Mouse (Mus musculus) regulatory T cell (primary cell): ENCODE results near the gene Ttc24.

Experiments used
- in situ Hi-C: fragments of 300-600 bp; cut with MboI, MseI; formaldehyde crosslinking; loops from one replicate; pipeline ENCODE4 v1.15.1; 2025; ENCODE audit warnings: high pct_unique_total_duplicates

The Ttc24 gene

DNA sequence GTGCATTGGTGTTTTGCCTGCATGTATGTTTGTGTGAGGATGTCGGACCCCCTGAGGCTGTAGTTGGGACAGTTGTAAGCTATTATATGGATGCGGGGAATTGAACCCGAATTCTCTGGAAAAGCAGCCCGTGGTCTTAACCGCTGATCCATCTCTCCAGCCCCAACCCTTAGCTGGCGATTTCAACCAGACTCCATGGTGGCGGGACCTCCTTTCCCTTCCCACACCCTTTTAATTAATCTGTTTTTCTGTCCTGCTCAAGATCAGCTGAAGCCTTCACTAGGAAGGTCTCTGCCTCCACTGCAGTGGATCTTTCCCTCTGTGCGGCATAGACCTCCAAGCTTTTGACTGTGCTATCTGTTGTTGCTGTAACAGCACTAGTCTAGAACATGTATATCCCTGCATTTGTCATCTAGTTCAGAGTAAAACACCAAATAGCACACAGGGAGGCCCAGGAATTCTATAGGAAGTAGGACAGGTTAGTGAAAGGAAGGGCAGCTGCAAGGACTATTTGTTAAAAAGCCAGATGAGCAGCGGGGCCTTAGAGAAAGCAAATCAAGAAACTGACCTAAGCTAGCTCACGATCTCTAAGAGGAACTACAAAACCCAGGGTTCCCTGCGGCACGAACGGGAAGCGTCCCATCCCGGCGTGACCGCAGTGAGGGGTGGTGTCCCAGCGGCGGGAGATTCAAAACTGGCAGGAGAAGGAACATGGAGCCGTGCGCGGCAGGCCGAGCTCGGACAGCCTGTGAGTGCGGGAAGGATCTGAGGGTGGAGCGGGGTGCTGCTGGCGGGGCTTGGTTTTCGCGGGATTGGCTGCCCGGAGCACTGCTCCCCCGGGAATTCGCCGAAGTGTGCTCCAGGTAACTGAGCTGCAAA, 3.5 kb upstream of the Ttc24 start, which contains the start of gene Iqgap3:
Iqgap3 (plus strand) TSS at position 627 of the 879 bp plus-strand sequence.
- in situ Hi-C loops = no loop called here

DNA sequence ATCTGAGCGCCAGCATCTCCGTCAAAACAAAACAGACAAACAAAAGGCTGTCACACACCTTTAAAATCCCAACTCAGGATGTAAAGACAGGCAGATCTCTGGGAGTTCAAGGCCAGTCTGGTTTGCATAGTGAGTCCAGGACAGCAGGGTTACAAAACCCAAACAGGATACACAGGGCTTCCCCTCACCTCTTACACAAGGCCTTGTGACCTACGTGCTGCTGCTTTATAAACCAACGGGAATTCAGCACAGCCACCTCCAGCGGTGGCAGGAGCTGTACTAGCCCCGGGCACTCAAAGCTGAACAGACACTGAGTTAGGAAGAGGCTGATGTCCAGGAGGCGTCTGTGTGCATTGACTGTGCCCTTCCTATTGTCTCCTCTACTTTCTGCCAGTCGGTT, 663 bp downstream of the Ttc24 start:
- in situ Hi-C loops = no loop called here

DNA sequence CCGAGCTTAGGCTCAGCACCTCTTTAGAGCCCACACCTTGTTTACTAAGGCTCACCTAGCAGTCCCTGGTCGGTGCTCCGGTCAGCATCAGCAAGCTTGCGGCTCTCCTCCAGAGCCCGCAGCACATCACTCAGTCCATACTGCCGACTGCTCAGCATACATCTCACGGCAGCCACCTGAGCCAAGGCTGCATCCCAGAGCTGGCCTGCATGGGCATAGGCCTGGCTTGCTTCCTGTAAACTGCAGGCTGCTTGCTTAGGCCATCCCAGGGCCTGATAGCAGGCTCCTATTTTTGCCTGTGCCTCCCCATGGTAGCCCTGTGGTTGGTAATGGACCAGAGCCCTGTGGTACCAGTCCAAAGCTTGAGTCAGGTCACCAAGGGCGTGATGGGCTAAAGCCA, 3.3 kb downstream of the Ttc24 start:
- in situ Hi-C loops = loop anchor here (5.0 kb wide), 1 partner anchor 62 kb away; no protein-coding TSS in a partner anchor

- in situ Hi-C loops = loop anchor here (5.0 kb wide), 1 partner anchor 62 kb away; no protein-coding TSS in a partner anchor
Measured at GRCm38 (mm10) chr3:88074351-88074750, 3.8 kb downstream of the Ttc24 start.

GRCm38 (mm10) chr3:88073631-88074030, 4.5 kb downstream of the Ttc24 start:
- in situ Hi-C loops = loop anchor here (5.0 kb wide), 1 partner anchor 61 kb away; no protein-coding TSS in a partner anchor

DNA sequence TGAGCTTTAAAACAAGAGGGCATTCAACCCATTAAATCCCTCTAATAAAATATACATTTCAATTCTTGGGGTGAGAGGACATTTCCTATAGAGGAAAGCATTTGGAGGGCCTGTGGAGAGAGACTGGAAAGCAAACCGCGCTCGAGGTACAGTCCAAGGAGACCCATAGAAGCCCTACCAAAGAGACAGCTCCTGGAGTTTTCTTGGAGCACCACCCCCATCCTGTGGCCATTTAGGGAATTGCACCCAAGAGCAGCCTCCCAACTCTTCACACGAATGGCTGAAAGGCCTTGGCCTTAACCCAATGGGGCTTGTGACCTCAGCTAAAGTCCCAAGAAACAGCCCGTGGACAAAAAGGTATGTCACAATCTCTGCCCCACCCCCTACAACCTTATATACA, 6.3 kb downstream of the Ttc24 start:
- in situ Hi-C loops = loop anchor here (5.0 kb wide), 1 partner anchor 59 kb away; no protein-coding TSS in a partner anchor

- in situ Hi-C loops = no loop called here
Measured at GRCm38 (mm10) chr3:88068386-88068785, 9.7 kb downstream of the Ttc24 start.

GRCm38 (mm10) chr3:88057902-88058696, 20.0 kb downstream of the Ttc24 start, which contains the start of gene Naxe:
Naxe (minus strand) TSS chr3:88058495.
- in situ Hi-C loops = no loop called here

- in situ Hi-C loops = no loop called here
Measured at GRCm38 (mm10) chr3:88057030-88057429, 21.1 kb downstream of the Ttc24 start.

GRCm38 (mm10) chr3:88049532-88049931, 28.6 kb downstream of the Ttc24 start:
- in situ Hi-C loops = loop anchor here (10.0 kb wide), 1 partner anchor 895 kb away; no protein-coding TSS in a partner anchor

GRCm38 (mm10) chr3:88042661-88043421, 35.3 kb downstream of the Ttc24 start, which contains the start of gene Gpatch4:
Gpatch4 (plus strand) TSS chr3:88043108.
- in situ Hi-C loops = loop anchor here (10.0 kb wide), 1 partner anchor 902 kb away; no protein-coding TSS in a partner anchor

DNA sequence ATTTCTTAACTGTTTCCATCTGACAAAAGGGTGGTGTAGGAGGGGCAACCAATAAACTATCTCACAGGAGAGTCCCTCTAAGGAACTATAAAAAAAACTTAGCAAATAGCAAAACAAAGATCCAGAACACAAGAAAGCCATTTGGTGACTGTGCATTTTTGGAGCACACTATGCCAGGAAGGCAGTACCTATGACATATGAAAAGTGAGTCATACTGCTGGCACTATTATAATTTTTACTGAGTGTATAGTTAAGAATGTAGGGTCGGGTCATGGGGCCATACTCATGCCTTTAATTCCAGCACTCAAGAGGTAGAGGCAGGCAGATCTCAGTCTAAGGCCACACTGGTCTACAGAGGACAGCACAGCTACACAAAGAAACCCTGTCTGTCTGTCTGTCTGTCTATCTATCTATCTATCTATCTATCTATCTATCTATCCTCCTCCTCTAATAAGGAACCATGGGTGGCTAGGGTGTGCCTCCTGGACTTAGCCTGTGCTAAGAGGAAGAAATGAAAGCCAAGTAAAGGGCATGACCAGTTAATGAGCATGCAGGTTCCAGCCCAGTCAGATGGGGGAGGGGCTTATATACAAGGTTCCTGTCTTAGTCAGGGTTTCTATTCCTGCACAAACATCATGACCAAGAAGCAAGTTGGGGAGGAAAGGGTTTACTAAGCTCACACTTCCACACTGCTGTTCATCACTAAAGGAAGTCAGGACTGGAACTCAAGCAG, 42.4 kb downstream of the Ttc24 start:
- in situ Hi-C loops = no loop called here

- in situ Hi-C loops = no loop called here
Measured at GRCm38 (mm10) chr3:88033506-88033905, 44.6 kb downstream of the Ttc24 start.

DNA sequence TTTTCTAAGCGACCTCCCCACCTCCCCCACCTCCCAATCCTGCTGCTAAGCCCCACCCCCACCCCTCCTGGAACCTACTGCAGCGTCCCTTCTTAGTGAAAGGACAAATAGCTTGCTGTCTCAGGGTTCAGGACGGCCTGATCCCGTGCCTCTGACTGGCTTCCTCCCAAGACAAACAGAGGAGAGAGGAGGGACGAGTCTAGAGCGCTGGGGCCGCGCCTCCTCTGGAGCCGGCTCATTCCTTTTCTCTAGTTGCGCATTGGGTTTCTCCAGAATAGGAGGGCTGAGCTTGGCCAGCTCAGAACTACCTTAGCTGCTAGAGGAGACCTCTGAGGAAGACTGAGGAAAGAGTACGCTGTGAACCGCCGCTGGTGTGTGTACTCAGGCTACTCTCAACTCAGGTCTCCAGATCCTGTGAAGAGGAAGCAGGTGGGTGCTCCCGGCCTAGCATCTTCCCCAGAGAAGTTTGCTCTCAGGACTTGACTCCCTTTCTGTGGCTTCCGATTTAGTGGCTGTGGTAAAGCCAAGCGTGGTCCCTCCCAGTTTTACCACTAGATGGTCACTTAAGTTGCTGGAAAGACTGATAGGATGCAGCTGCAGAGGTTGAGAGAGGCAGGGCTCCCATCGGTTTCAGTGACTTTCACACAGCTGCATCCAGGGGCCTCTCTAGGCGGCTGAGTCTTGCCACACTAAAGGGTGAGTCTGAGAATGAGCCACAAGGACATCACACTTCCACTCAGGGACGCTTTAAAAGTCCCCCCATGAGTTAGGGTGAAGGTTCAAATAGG, 47.3 kb downstream of the Ttc24 start:
- in situ Hi-C loops = no loop called here

- in situ Hi-C loops = no loop called here
Measured at GRCm38 (mm10) chr3:88027434-88028186, 50.5 kb downstream of the Ttc24 start, which contains the start of gene Hapln2. Hapln2 (minus strand) TSS chr3:88027583.

DNA sequence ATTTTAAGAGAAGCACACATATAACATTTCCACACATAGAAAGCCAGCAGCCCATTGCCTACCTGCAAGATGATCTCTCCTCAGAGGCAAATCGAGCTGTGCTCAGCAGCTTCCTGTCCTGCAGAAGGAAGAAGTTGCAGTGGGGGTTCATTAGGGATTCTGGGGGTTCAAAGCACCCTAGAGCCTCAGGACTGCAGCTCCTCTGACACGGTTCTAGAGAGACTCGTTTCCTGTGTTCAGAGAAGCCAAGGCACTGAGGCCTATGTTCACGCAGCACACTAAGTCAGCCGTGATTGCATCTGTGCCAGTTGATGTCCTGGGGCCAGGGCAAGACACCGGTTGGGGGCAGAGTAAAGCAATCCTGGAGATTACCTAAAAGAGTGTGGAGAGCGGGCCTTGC, 51.3 kb downstream of the Ttc24 start:
- in situ Hi-C loops = no loop called here

DNA sequence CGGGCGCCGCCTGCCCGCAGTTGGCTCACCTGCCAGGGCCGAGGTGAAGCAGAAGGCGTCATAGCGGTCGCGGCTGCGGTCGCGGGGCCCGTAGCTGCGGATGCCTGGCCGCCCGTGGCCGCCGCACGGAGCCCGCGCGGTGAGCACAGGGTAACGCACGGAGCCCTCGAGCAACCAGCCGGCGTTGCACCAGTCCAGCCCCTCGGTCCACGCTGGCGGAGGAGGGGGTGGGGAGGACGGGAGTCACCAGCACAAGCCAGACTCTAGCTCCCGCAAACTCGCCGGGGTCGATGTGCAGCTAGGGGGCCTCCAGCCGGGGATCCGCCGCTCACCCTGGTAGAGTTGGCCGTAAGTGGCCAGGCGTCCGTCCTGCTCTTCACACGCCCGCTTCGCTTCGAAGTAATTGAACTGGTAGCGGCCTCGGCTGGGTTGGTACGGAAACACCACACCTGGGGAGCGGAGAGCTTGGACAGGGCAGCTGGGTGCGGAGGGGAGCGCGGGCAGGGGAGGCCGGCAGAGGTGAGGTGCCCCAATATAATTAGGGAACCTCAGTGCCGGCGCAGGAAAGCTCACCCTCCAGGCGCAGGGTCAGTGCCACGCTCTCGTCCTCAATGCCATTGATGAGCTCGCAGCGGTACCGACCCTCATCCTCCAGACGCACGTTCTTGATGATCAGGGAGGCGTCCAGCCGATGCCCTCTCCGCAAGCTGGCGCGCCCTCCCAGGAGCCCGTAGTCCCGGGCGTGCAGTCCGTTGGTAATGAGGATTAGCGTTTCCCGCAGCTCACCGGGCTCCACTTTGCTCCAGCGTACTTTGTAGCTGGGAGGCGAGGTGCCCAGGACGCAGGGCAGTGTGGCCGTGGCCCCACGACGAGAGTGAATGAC, 54.7 kb downstream of the Ttc24 start:
- in situ Hi-C loops = no loop called here
